Mouse (Mus musculus): ENCODE measurements at regions not wholly inside any gene's neighbourhood (a gene's known extent, or its start where the extent isn't known, plus 50 kb on each side); places are given as distances from the start of the nearest gene placed in this dataset.

- no peak for TF ChIP-seq POLR2A (IDR thresholded peaks at IDR 0.05; ENCODE audit: insufficient read depth, low read depth, low read length)
- no peak for TF ChIP-seq CTCF (IDR thresholded peaks at IDR 0.05)
- TF ChIP-seq EP300 (IDR thresholded peaks at IDR 0.05; ENCODE audit: insufficient read depth, low read depth, low read length): no peak
These were observed 487.9 kb upstream of the Mgmt start for GRCm38 (mm10) chr7:136406258-136407100.
